Mouse (Mus musculus) R1 (cell line): ENCODE measurements around the gene Mbnl1.
"Not testable (repeated sequence)": the region's sequence is repeated elsewhere in the genome, so short reads cannot be mapped to it uniquely, and the experiment has no call there.

Experiments used
- DNase-seq: peaks from one replicate; pipeline ENCODE4 v3.0.0-alpha.2; 2018; ENCODE audit warnings: low read depth, low spot score

The Mbnl1 gene

GRCm38 (mm10) chr3:60489509-60489908 is 16.9 kb downstream of the Mbnl1 start:
- no peak for DNase-seq

GRCm38 (mm10) chr3:60494774-60495535 is 22.3 kb downstream of the Mbnl1 start:
- DNase-seq = not testable (repeated sequence)

GRCm38 (mm10) chr3:60496197-60496596 is 23.6 kb downstream of the Mbnl1 start:
- no peak for DNase-seq

GRCm38 (mm10) chr3:60498151-60498550 is 25.5 kb downstream of the Mbnl1 start:
- no peak for DNase-seq

GRCm38 (mm10) chr3:60498646-60499045 is 26.0 kb downstream of the Mbnl1 start:
- DNase-seq = no peak

GRCm38 (mm10) chr3:60499157-60499578 is 26.5 kb downstream of the Mbnl1 start:
- DNase-seq = no peak

- DNase-seq = no peak
Observed at GRCm38 (mm10) chr3:60499718-60500450, 27.3 kb downstream of the Mbnl1 start.

- DNase-seq = peak; percentile 63
Observed at GRCm38 (mm10) chr3:60500571-60501527, 28.2 kb downstream of the Mbnl1 start.

- peak; percentile 52 for DNase-seq
Observed at GRCm38 (mm10) chr3:60501561-60502151, 29.0 kb downstream of the Mbnl1 start.

- DNase-seq = no peak
Observed at GRCm38 (mm10) chr3:60502155-60502987, 29.7 kb downstream of the Mbnl1 start.

- no peak for DNase-seq
Observed at GRCm38 (mm10) chr3:60503196-60503595, 30.6 kb downstream of the Mbnl1 start.

- DNase-seq = no peak
Observed at GRCm38 (mm10) chr3:60504775-60505430, 32.3 kb downstream of the Mbnl1 start.

- DNase-seq = no peak
Observed at GRCm38 (mm10) chr3:60506821-60507220, 34.2 kb downstream of the Mbnl1 start.

GRCm38 (mm10) chr3:60507496-60507895 is 34.9 kb downstream of the Mbnl1 start:
- no peak for DNase-seq

- no peak for DNase-seq
Observed at GRCm38 (mm10) chr3:60507979-60508378, 35.3 kb downstream of the Mbnl1 start.

- DNase-seq = no peak
Observed at GRCm38 (mm10) chr3:60511197-60511596, 38.6 kb downstream of the Mbnl1 start.

- no peak for DNase-seq
Observed at GRCm38 (mm10) chr3:60513337-60513736, 40.7 kb downstream of the Mbnl1 start.

- DNase-seq = no peak
Observed at GRCm38 (mm10) chr3:60513746-60514145, 41.1 kb downstream of the Mbnl1 start.

- DNase-seq = no peak
Observed at GRCm38 (mm10) chr3:60515430-60515829, 42.8 kb downstream of the Mbnl1 start.
